Mouse (Mus musculus): ENCODE measurements around the gene Igsf6. TPM values are rescaled to one million over a fixed set of nuclear protein-coding genes. Genes with fewer than 3 reads are reported as not detected.

Igsf6 gene
- polyA plus RNA-seq, 1 experiment: 0.52 TPM

GRCm38 (mm10) chr7:121077829-121078228, 3.5 kb upstream of the Igsf6 start:
- TF ChIP-seq POLR2A (IDR thresholded peaks at IDR 0.05; ENCODE audit: low read depth, low read length) (no peak), CTCF (IDR thresholded peaks at IDR 0.05; ENCODE audit: extremely low read depth, insufficient read length, insufficient replicate concordance, low read depth, low read length) (no peak)
- H3K27me3 ChIP-seq (ENCODE audit: control insufficient read depth, insufficient read depth, low read length): no peaks in the 10 kb centered on the region
- peaks cover 11% of the 10 kb centered on the region for H3K36me3 ChIP-seq (ENCODE audit: control insufficient read depth, insufficient read depth, low read length)
- H3K27ac ChIP-seq (ENCODE audit: insufficient read depth, low read depth, low read length): no peak overlapping the region
- H3K4me3 ChIP-seq (ENCODE audit: low read depth, low read length): no peak overlapping the region
- no peaks in the 10 kb centered on the region for H3K4me1 ChIP-seq (ENCODE audit: control insufficient read depth, insufficient read depth, insufficient read length, low read length)
- WGBS: 19% methylated on average over 5 of the region's 5 CpGs

GRCm38 (mm10) chr7:121077311-121077710, 2.9 kb upstream of the Igsf6 start:
- Histone ChIP-seq H3K27ac (ENCODE audit: insufficient read depth, low read depth, low read length) (no peak overlapping the region), H3K36me3 (ENCODE audit: control insufficient read depth, insufficient read depth, low read length) (peaks cover 14% of the 10 kb centered on the region), H3K4me3 (ENCODE audit: low read depth, low read length) (no peak overlapping the region), H3K27me3 (ENCODE audit: control insufficient read depth, insufficient read depth, low read length) (no peaks in the 10 kb centered on the region), H3K4me1 (ENCODE audit: control insufficient read depth, insufficient read depth, insufficient read length, low read length) (no peaks in the 10 kb centered on the region)
- TF ChIP-seq CTCF (IDR thresholded peaks at IDR 0.05; ENCODE audit: extremely low read depth, insufficient read length, insufficient replicate concordance, low read depth, low read length): no peak
- no peak for TF ChIP-seq POLR2A (IDR thresholded peaks at IDR 0.05; ENCODE audit: low read depth, low read length)
- whole genome bisulfite sequencing: 93% methylated on average over 6 of the region's 6 CpGs

- peak overlapping the region; percentile 41 for H3K27ac ChIP-seq (ENCODE audit: insufficient read depth, low read depth, low read length)
- H3K27me3 ChIP-seq (ENCODE audit: control insufficient read depth, insufficient read depth, low read length): no peaks in the 10 kb centered on the region
- H3K4me1 ChIP-seq (ENCODE audit: control insufficient read depth, insufficient read depth, insufficient read length, low read length): no peaks in the 10 kb centered on the region
- TF ChIP-seq CTCF (IDR thresholded peaks at IDR 0.05; ENCODE audit: extremely low read depth, insufficient read length, insufficient replicate concordance, low read depth, low read length) (no peak), POLR2A (IDR thresholded peaks at IDR 0.05; ENCODE audit: low read depth, low read length) (no peak)
- peaks cover 25% of the 10 kb centered on the region for H3K36me3 ChIP-seq (ENCODE audit: control insufficient read depth, insufficient read depth, low read length)
- H3K4me3 ChIP-seq (ENCODE audit: low read depth, low read length): no peak overlapping the region
- WGBS: 54% methylated on average over 5 of the region's 5 CpGs
Measured at GRCm38 (mm10) chr7:121075416-121075815, 1.0 kb upstream of the Igsf6 start.

GRCm38 (mm10) chr7:121074801-121075400, 529 bp upstream of the Igsf6 start:
- no peak for TF ChIP-seq POLR2A (IDR thresholded peaks at IDR 0.05; ENCODE audit: low read depth, low read length)
- TF ChIP-seq CTCF (IDR thresholded peaks at IDR 0.05; ENCODE audit: extremely low read depth, insufficient read length, insufficient replicate concordance, low read depth, low read length): no peak
- Histone ChIP-seq H3K4me1 (ENCODE audit: control insufficient read depth, insufficient read depth, insufficient read length, low read length) (no peaks in the 10 kb centered on the region), H3K4me3 (ENCODE audit: low read depth, low read length) (0 out of 2 replicates have a peak overlapping the region, but pooled peaks have one; percentile 8), H3K27ac (ENCODE audit: insufficient read depth, low read depth, low read length) (peak overlapping the region; percentile 41), H3K36me3 (ENCODE audit: control insufficient read depth, insufficient read depth, low read length) (peaks cover 29% of the 10 kb centered on the region), H3K27me3 (ENCODE audit: control insufficient read depth, insufficient read depth, low read length) (no peaks in the 10 kb centered on the region)
- 58% methylated on average over 6 of the region's 6 CpGs for WGBS

- H3K27ac ChIP-seq (ENCODE audit: insufficient read depth, low read depth, low read length): peak overlapping the region; percentile 45; the same call in 1 of the 2 replicates
- no peaks in the 10 kb centered on the region for H3K27me3 ChIP-seq (ENCODE audit: control insufficient read depth, insufficient read depth, low read length)
- no peak overlapping the region for H3K4me3 ChIP-seq (ENCODE audit: low read depth, low read length)
- peaks cover 28% of the 10 kb centered on the region for H3K36me3 ChIP-seq (ENCODE audit: control insufficient read depth, insufficient read depth, low read length)
- TF ChIP-seq CTCF (IDR thresholded peaks at IDR 0.05; ENCODE audit: extremely low read depth, insufficient read length, insufficient replicate concordance, low read depth, low read length) (no peak), POLR2A (IDR thresholded peaks at IDR 0.05; ENCODE audit: low read depth, low read length) (no peak)
- no peaks in the 10 kb centered on the region for H3K4me1 ChIP-seq (ENCODE audit: control insufficient read depth, insufficient read depth, insufficient read length, low read length)
- 74% methylated on average over 5 of the region's 5 CpGs for WGBS
Measured at GRCm38 (mm10) chr7:121072506-121072905, 1.9 kb downstream of the Igsf6 start.

- no peaks in the 10 kb centered on the region for H3K4me1 ChIP-seq (ENCODE audit: control insufficient read depth, insufficient read depth, insufficient read length, low read length)
- no peaks in the 10 kb centered on the region for H3K27me3 ChIP-seq (ENCODE audit: control insufficient read depth, insufficient read depth, low read length)
- H3K4me3 ChIP-seq (ENCODE audit: low read depth, low read length): no peak overlapping the region
- WGBS: 89% methylated on average over 4 of the region's 4 CpGs
- no peak overlapping the region for H3K27ac ChIP-seq (ENCODE audit: insufficient read depth, low read depth, low read length)
- TF ChIP-seq CTCF (IDR thresholded peaks at IDR 0.05; ENCODE audit: extremely low read depth, insufficient read length, insufficient replicate concordance, low read depth, low read length) (no peak), POLR2A (IDR thresholded peaks at IDR 0.05; ENCODE audit: low read depth, low read length) (no peak)
- H3K36me3 ChIP-seq (ENCODE audit: control insufficient read depth, insufficient read depth, low read length): peaks cover 22% of the 10 kb centered on the region
Measured at GRCm38 (mm10) chr7:121071276-121071675, 3.1 kb downstream of the Igsf6 start.

GRCm38 (mm10) chr7:121064309-121064708, 10.1 kb downstream of the Igsf6 start:
- Histone ChIP-seq H3K27me3 (ENCODE audit: control insufficient read depth, insufficient read depth, low read length) (no peaks in the 10 kb centered on the region), H3K4me3 (ENCODE audit: low read depth, low read length) (no peak overlapping the region), H3K27ac (ENCODE audit: insufficient read depth, low read depth, low read length) (no peak overlapping the region), H3K4me1 (ENCODE audit: control insufficient read depth, insufficient read depth, insufficient read length, low read length) (peaks cover 5% of the 10 kb centered on the region; the same call in 1 of the 2 replicates), H3K36me3 (ENCODE audit: control insufficient read depth, insufficient read depth, low read length) (peaks cover 6% of the 10 kb centered on the region)
- WGBS: 36% methylated on average over 4 of the region's 4 CpGs
- TF ChIP-seq POLR2A (IDR thresholded peaks at IDR 0.05; ENCODE audit: low read depth, low read length) (no peak), CTCF (IDR thresholded peaks at IDR 0.05; ENCODE audit: extremely low read depth, insufficient read length, insufficient replicate concordance, low read depth, low read length) (peak; percentile 21; the same call in 1 of the 2 replicates)
